Mouse (Mus musculus): ENCODE results near the gene Dock10. TPM values are rescaled to one million over a fixed set of nuclear protein-coding genes. Genes with fewer than 3 reads are reported as not detected.

The Dock10 gene
- 2.6 and 3.0 TPM in 2 replicates for polyA plus RNA-seq (2015; fragmentation: Nextera tagmentation; extraction: Ambion mirVana)

- Histone ChIP-seq H3K27me3 (peaks cover 29% of the 10 kb centered on the region), H3K4me1 (replicated peaks) (peaks cover 18% of the 10 kb centered on the region), H3K4me2 (peak within 1 kb of the TSS; percentile 97), H3K27ac (no peak within 1 kb of the TSS), H3K36me3 (no peaks in the 10 kb centered on the region), H3K9me3 (no peaks in the 10 kb centered on the region), H3K9ac (peak within 1 kb of the TSS; percentile 74), H3K4me3 (peak within 1 kb of the TSS; percentile 68)
- ATAC-seq (ENCODE audit: low FRiP score), result peak; percentile 83
- WGBS, result under 1% methylated on average over 80 of the region's 82 CpGs
These were observed at the start of gene Dock10 for GRCm38 (mm10) chr1:80757977-80758797. Dock10 (minus strand) TSS chr1:80758527.

GRCm38 (mm10) chr1:80806835-80807398, 48.6 kb upstream of the Dock10 start:
- no peak for ATAC-seq (ENCODE audit: low FRiP score)

GRCm38 (mm10) chr1:80802023-80802422, 43.7 kb upstream of the Dock10 start:
- Histone ChIP-seq H3K27ac (no peak overlapping the region), H3K27me3 (no peaks in the 10 kb centered on the region), H3K4me1 (replicated peaks) (no peaks in the 10 kb centered on the region), H3K4me2 (no peak overlapping the region), H3K4me3 (no peak overlapping the region), H3K9ac (no peak overlapping the region), H3K36me3 (no peaks in the 10 kb centered on the region), H3K9me3 (no peaks in the 10 kb centered on the region)
- WGBS, result 77% methylated on average over 3 of the region's 3 CpGs
- ATAC-seq (ENCODE audit: low FRiP score), result no peak

More at GRCm38 (mm10) chr1:80806835-80807398, 48.6 kb upstream of the Dock10 start:
- Histone ChIP-seq H3K9me3 (no peaks in the 10 kb centered on the region), H3K36me3 (no peaks in the 10 kb centered on the region), H3K4me3 (no peak overlapping the region), H3K27me3 (no peaks in the 10 kb centered on the region), H3K27ac (no peak overlapping the region), H3K4me1 (replicated peaks) (no peaks in the 10 kb centered on the region), H3K4me2 (no peak overlapping the region), H3K9ac (no peak overlapping the region)
- 86% methylated on average over 3 of the region's 3 CpGs for WGBS

DNA sequence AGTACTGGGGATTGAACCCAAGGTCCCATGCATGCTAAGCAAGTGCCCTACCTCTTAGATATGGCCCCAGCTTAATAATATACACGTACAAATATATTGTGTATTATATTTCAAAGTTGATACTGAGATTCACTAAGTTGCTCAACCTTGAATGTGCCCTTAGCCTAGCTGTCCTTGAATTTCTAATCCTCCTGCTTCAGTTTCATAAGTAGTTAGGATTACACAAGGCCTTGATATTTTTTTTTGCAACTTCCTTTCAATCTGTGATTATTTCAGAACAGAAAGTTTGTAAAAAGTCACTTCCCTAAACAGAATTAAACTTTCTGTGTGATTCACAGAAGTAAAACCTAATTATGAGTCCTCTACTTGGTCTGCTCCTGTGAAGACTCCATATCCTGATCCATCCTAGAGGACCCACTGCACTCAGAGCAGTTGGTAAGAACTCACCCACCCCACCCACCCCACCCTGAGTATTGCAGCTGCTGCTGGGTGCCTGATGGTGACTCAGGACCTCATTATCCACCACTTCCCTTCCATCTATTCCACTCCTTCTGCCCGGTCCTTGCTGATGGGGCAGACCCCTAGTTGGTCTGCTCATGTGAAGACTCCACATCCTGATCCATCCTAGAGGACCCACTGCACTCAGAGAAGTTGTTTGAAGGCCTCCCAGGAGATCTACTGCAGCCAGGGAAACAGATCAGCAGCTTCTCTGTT, 26.9 kb upstream of the Dock10 start:
- H3K4me2 ChIP-seq, result no peak overlapping the region
- H3K4me1 ChIP-seq (replicated peaks), result no peaks in the 10 kb centered on the region
- H3K9ac ChIP-seq, result no peak overlapping the region
- H3K27me3 ChIP-seq, result no peaks in the 10 kb centered on the region
- no peaks in the 10 kb centered on the region for H3K36me3 ChIP-seq
- H3K9me3 ChIP-seq, result no peaks in the 10 kb centered on the region; the same call in 1 of the 2 replicates
- no peak overlapping the region for H3K27ac ChIP-seq
- H3K4me3 ChIP-seq, result no peak overlapping the region
- no peak for ATAC-seq (ENCODE audit: low FRiP score)
- WGBS, result 94% methylated on average over 2 of the region's 2 CpGs

DNA sequence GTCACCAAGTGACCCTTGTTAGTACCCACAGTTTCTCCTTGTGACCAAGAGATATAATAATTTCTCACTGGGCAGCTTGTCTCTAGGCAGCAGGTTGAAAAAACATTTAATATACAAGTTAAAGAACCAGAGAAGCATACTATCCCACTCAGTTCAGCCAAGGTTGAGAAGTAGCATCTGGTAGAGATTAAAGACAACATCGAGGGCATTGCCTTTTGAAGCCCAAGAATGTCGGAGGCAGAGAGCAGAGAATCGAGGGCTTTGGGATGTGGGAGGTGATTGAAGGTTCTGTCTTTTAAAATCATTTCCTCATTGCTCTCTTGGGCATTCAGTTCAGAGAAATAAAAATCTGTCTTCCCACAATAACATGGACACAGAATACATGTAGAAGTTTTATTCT, 25.8 kb upstream of the Dock10 start:
- Histone ChIP-seq H3K9me3 (no peaks in the 10 kb centered on the region; the same call in 1 of the 2 replicates), H3K4me1 (replicated peaks) (no peaks in the 10 kb centered on the region), H3K9ac (no peak overlapping the region), H3K36me3 (no peaks in the 10 kb centered on the region), H3K4me3 (no peak overlapping the region), H3K27me3 (no peaks in the 10 kb centered on the region), H3K4me2 (no peak overlapping the region), H3K27ac (no peak overlapping the region)
- no peak for ATAC-seq (ENCODE audit: low FRiP score)
- WGBS, result 79% methylated on average over 3 of the region's 3 CpGs

- ATAC-seq (ENCODE audit: low FRiP score), result no peak
- H3K27ac ChIP-seq, result no peak overlapping the region
- WGBS, result 89% methylated on average over 2 of the region's 2 CpGs
- H3K4me1 ChIP-seq (replicated peaks), result no peaks in the 10 kb centered on the region
- H3K4me3 ChIP-seq, result no peak overlapping the region
- no peaks in the 10 kb centered on the region for H3K9me3 ChIP-seq
- H3K36me3 ChIP-seq, result no peaks in the 10 kb centered on the region
- no peak overlapping the region for H3K9ac ChIP-seq
- H3K4me2 ChIP-seq, result no peak overlapping the region
- 0 out of 2 replicates have a peak, but pooled peaks cover 2% of the 10 kb centered on the region for H3K27me3 ChIP-seq
These were observed 7.2 kb upstream of the Dock10 start for GRCm38 (mm10) chr1:80765504-80765903.

- Histone ChIP-seq H3K27ac (no peak overlapping the region), H3K4me1 (replicated peaks) (peaks cover 4% of the 10 kb centered on the region; the same call in 1 of the 2 replicates), H3K4me3 (no peak overlapping the region), H3K27me3 (peaks cover 21% of the 10 kb centered on the region), H3K9ac (no peak overlapping the region), H3K4me2 (no peak overlapping the region), H3K9me3 (no peaks in the 10 kb centered on the region), H3K36me3 (no peaks in the 10 kb centered on the region)
- ATAC-seq (ENCODE audit: low FRiP score), result no peak
- 72% methylated on average over 4 of the region's 4 CpGs for WGBS
These were observed 5.0 kb upstream of the Dock10 start for GRCm38 (mm10) chr1:80763042-80763950.

DNA sequence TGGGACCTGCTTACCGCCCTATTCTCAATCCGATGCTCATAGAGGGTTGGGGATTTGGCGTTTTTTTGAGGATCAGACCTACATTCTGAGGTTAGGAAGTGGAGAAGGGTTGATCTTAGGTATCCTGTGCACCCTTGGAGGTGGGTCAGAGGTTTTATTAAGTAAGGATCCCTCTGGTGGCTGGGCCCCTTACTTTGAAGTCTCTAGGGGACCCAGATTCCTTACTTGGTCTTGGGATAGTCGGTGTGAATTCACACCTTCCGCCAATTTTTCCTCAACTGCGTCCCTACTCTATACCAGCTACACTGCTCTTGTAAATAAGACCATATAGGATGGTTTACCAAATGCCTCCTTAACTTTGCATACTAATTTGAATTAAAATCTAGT, 464 bp upstream of the Dock10 start:
- H3K4me1 ChIP-seq (replicated peaks), result peaks cover 18% of the 10 kb centered on the region
- H3K4me2 ChIP-seq, result peak overlapping the region; percentile 97
- no peak overlapping the region for H3K27ac ChIP-seq
- peak overlapping the region; percentile 74 for H3K9ac ChIP-seq
- no peaks in the 10 kb centered on the region for H3K9me3 ChIP-seq
- H3K4me3 ChIP-seq, result peak overlapping the region; percentile 68
- no peak for ATAC-seq (ENCODE audit: low FRiP score)
- WGBS, result 8% methylated on average over 6 of the region's 6 CpGs
- H3K27me3 ChIP-seq, result peaks cover 29% of the 10 kb centered on the region
- no peaks in the 10 kb centered on the region for H3K36me3 ChIP-seq

- Histone ChIP-seq H3K9ac (peak overlapping the region; percentile 74), H3K4me1 (replicated peaks) (peaks cover 18% of the 10 kb centered on the region), H3K4me2 (peak overlapping the region; percentile 97), H3K9me3 (no peaks in the 10 kb centered on the region), H3K27ac (no peak overlapping the region), H3K27me3 (peaks cover 29% of the 10 kb centered on the region), H3K4me3 (peak overlapping the region; percentile 68), H3K36me3 (no peaks in the 10 kb centered on the region)
- peak; percentile 40 for ATAC-seq (ENCODE audit: low FRiP score)
- WGBS, result 0% methylated on average over 5 of the region's 6 CpGs
These were observed 714 bp downstream of the Dock10 start for GRCm38 (mm10) chr1:80757650-80757976.

DNA sequence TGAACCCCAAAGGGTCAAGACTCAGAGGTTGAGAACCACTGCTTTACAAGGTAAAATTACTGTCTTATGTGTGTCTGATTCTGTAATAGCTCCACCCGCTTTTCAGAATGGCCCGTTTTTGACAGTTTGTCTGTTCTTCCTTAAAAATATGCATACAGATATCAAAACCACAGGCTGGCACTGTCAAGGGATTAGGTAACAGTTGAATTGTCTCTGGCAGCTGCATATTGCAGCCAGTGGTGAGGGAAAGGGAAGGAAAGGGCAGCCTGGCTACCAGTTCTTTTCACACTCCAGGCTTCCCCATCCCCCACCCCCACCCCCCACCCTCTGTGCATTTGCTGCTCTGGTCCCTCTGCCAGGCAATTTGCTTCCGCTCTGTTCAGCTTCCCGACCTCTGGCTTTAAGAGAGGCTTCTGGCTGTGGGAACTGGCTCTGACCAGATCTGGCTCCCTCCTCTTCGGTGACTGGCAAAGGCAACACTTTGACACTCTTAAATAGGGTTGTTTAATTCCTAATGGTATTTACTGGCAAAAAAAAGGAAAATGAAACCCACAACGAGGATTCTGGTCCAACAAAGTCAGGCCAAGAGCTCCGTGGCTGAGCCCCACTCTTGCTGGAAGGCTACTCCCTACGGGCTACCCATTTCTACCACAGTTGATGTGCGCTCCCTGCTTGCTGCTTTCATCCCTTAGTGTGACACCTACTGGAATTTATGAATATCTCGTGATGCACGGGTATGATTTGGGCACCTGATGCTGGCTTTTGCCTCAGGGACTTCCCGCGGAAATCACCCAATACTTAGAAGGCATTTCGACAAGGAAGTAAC, 1.3 kb downstream of the Dock10 start:
- Histone ChIP-seq H3K4me3 (peak overlapping the region; percentile 68), H3K27ac (no peak overlapping the region), H3K9ac (peak overlapping the region; percentile 74), H3K36me3 (no peaks in the 10 kb centered on the region), H3K4me1 (replicated peaks) (peaks cover 18% of the 10 kb centered on the region), H3K27me3 (peaks cover 29% of the 10 kb centered on the region), H3K9me3 (no peaks in the 10 kb centered on the region), H3K4me2 (peak overlapping the region; percentile 97)
- WGBS, result 8% methylated on average over 14 of the region's 14 CpGs
- ATAC-seq (ENCODE audit: low FRiP score), result peak; percentile 51

- Histone ChIP-seq H3K4me3 (no peak overlapping the region), H3K9ac (no peak overlapping the region), H3K4me2 (no peak overlapping the region), H3K27ac (no peak overlapping the region), H3K4me1 (replicated peaks) (peaks cover 18% of the 10 kb centered on the region), H3K36me3 (no peaks in the 10 kb centered on the region), H3K9me3 (no peaks in the 10 kb centered on the region), H3K27me3 (peaks cover 29% of the 10 kb centered on the region)
- WGBS, result 59% methylated on average over 2 of the region's 2 CpGs
- no peak for ATAC-seq (ENCODE audit: low FRiP score)
These were observed 2.3 kb downstream of the Dock10 start for GRCm38 (mm10) chr1:80756060-80756439.

All from hindbrain, embryonic 13.5 days (tissue).